Mouse (Mus musculus) cerebellum, adult 2 months (tissue): Measurements from ENCODE around the gene Ccdc87.

Experiments used
- CTCF ChIP-seq: fragments of 200-500 bp; IDR thresholded peaks from 2 replicates; pipeline ENCODE4 v1.5.1; 2011; ENCODE audit warnings: low read depth, mild to moderate bottlenecking, control low read depth, low read length, moderate library complexity, borderline replicate concordance; ENCODE audit not compliant: insufficient read depth
- POLR2A ChIP-seq: fragments of 200-500 bp; IDR thresholded peaks from 2 replicates; pipeline ENCODE4 v1.6.1; 2011; ENCODE audit warnings: low read length, control low read depth, borderline replicate concordance; ENCODE audit not compliant: insufficient read depth

DNA sequence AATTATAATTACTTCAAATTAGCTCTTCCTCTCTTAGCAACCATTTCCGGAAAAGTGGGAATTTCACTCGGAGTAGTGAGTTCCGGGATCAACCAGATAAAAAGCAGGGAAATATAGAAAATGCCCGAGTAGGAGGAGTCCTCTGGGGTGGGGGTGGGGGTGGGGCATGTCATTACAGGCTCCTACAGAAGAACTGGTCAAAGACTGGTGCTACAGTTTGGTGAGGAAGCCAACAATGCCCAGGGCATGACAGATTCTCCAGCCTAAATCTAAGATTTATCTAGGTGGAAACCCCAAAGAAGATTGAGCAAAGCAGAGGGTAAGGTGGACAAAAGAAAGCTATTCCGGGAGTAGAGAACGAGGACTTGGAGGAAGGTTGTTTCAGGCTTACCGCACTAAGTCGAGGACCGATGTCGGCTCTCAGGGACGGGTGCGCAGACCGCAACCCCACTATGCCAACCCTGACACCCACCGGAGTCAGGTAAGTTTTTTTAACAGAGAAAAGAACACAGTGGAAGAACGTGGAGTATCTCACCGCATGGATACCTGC lies 45.8 kb upstream of the Ccdc87 start:
- TF ChIP-seq POLR2A: no peak
- TF ChIP-seq CTCF: no peak
